Mouse (Mus musculus): Measurements from ENCODE around the gene Tdrd9. TPM values are rescaled to one million over a fixed set of nuclear protein-coding genes. Genes with fewer than 3 reads are reported as not detected.

The Tdrd9 gene
- polyA plus RNA-seq, 1 experiment from 2014 or later = 0.49 TPM

- H3K27me3 ChIP-seq = no peaks in the 10 kb centered on the region
These were observed 67.8 kb downstream of the Tdrd9 start for GRCm38 (mm10) chr12:112039169-112039568.

GRCm38 (mm10) chr12:112042681-112043080 lies 71.3 kb downstream of the Tdrd9 start:
- no peaks in the 10 kb centered on the region for H3K9me3 ChIP-seq
- H3K9ac ChIP-seq = no peak overlapping the region
- no peak overlapping the region for H3K4me3 ChIP-seq
- no peaks in the 10 kb centered on the region for H3K36me3 ChIP-seq
- no peaks in the 10 kb centered on the region for H3K27me3 ChIP-seq
- H3K4me1 ChIP-seq (replicated peaks) = no peaks in the 10 kb centered on the region
- ATAC-seq (ENCODE audit: low FRiP score, low read depth) = no peak
- no peak overlapping the region for H3K4me2 ChIP-seq
- WGBS = 87% methylated on average over 14 of the region's 14 CpGs
- no peak overlapping the region for H3K27ac ChIP-seq (replicated peaks)

More at GRCm38 (mm10) chr12:112039169-112039568, 67.8 kb downstream of the Tdrd9 start:
- H3K9me3 ChIP-seq = no peaks in the 10 kb centered on the region
- H3K9ac ChIP-seq = no peak overlapping the region
- ATAC-seq (ENCODE audit: low FRiP score, low read depth) = no peak
- H3K4me2 ChIP-seq = no peak overlapping the region
- H3K4me3 ChIP-seq = no peak overlapping the region
- H3K27ac ChIP-seq (replicated peaks) = no peak overlapping the region
- 95% methylated on average over 10 of the region's 10 CpGs for WGBS
- H3K36me3 ChIP-seq = no peaks in the 10 kb centered on the region
- H3K4me1 ChIP-seq (replicated peaks) = no peaks in the 10 kb centered on the region

- H3K9me3 ChIP-seq = no peaks in the 10 kb centered on the region
- H3K4me2 ChIP-seq = no peak overlapping the region
- no peak overlapping the region for H3K9ac ChIP-seq
- no peaks in the 10 kb centered on the region for H3K4me1 ChIP-seq (replicated peaks)
- 5% methylated on average over 6 of the region's 6 CpGs for WGBS
- no peaks in the 10 kb centered on the region for H3K36me3 ChIP-seq
- no peaks in the 10 kb centered on the region for H3K27me3 ChIP-seq
- ATAC-seq (ENCODE audit: low FRiP score, low read depth) = peak; percentile 63; the same call in 1 of the 2 replicates
- no peak overlapping the region for H3K4me3 ChIP-seq
- H3K27ac ChIP-seq (replicated peaks) = no peak overlapping the region
These were observed 106.3 kb downstream of the Tdrd9 start for GRCm38 (mm10) chr12:112077651-112078050.

GRCm38 (mm10) chr12:112079911-112080310 lies 108.6 kb downstream of the Tdrd9 start:
- no peak for ATAC-seq (ENCODE audit: low FRiP score, low read depth)
- 79% methylated on average over 8 of the region's 8 CpGs for WGBS
- H3K4me1 ChIP-seq (replicated peaks) = no peaks in the 10 kb centered on the region
- no peak overlapping the region for H3K9ac ChIP-seq
- H3K4me2 ChIP-seq = no peak overlapping the region
- H3K4me3 ChIP-seq = no peak overlapping the region
- H3K36me3 ChIP-seq = no peaks in the 10 kb centered on the region
- H3K9me3 ChIP-seq = no peaks in the 10 kb centered on the region
- H3K27ac ChIP-seq (replicated peaks) = no peak overlapping the region
- no peaks in the 10 kb centered on the region for H3K27me3 ChIP-seq

GRCm38 (mm10) chr12:112080911-112081310 lies 109.6 kb downstream of the Tdrd9 start:
- 87% methylated on average over 4 of the region's 4 CpGs for WGBS
- H3K4me2 ChIP-seq = no peak overlapping the region
- no peaks in the 10 kb centered on the region for H3K36me3 ChIP-seq
- no peak overlapping the region for H3K27ac ChIP-seq (replicated peaks)
- no peaks in the 10 kb centered on the region for H3K9me3 ChIP-seq
- H3K4me1 ChIP-seq (replicated peaks) = no peaks in the 10 kb centered on the region
- no peaks in the 10 kb centered on the region for H3K27me3 ChIP-seq
- no peak overlapping the region for H3K9ac ChIP-seq
- H3K4me3 ChIP-seq = no peak overlapping the region
- no peak for ATAC-seq (ENCODE audit: low FRiP score, low read depth)

GRCm38 (mm10) chr12:112082241-112082640 lies 110.9 kb downstream of the Tdrd9 start:
- Histone ChIP-seq H3K36me3 (no peaks in the 10 kb centered on the region), H3K9me3 (no peaks in the 10 kb centered on the region), H3K27me3 (no peaks in the 10 kb centered on the region), H3K4me2 (no peak overlapping the region), H3K27ac (replicated peaks) (no peak overlapping the region), H3K9ac (no peak overlapping the region), H3K4me1 (replicated peaks) (no peaks in the 10 kb centered on the region; the same call in 1 of the 2 replicates), H3K4me3 (no peak overlapping the region)
- 38% methylated on average over 1 of the region's 1 CpGs for WGBS
- ATAC-seq (ENCODE audit: low FRiP score, low read depth) = no peak

GRCm38 (mm10) chr12:112086250-112086649 lies 114.9 kb downstream of the Tdrd9 start:
- Histone ChIP-seq H3K27ac (replicated peaks) (no peak overlapping the region), H3K9ac (no peak overlapping the region), H3K27me3 (0 out of 2 replicates have a peak, but pooled peaks cover under 1% of the 10 kb centered on the region), H3K4me3 (no peak overlapping the region), H3K9me3 (no peaks in the 10 kb centered on the region), H3K4me2 (no peak overlapping the region), H3K4me1 (replicated peaks) (peaks cover 5% of the 10 kb centered on the region), H3K36me3 (no peaks in the 10 kb centered on the region)
- WGBS = 75% methylated on average over 3 of the region's 3 CpGs
- no peak for ATAC-seq (ENCODE audit: low FRiP score, low read depth)

GRCm38 (mm10) chr12:112086726-112087125 lies 115.4 kb downstream of the Tdrd9 start:
- Histone ChIP-seq H3K4me2 (no peak overlapping the region), H3K36me3 (no peaks in the 10 kb centered on the region), H3K9ac (no peak overlapping the region), H3K4me3 (no peak overlapping the region), H3K27me3 (peaks cover 6% of the 10 kb centered on the region; the same call in 1 of the 2 replicates), H3K9me3 (no peaks in the 10 kb centered on the region), H3K27ac (replicated peaks) (no peak overlapping the region), H3K4me1 (replicated peaks) (peaks cover 5% of the 10 kb centered on the region)
- no peak for ATAC-seq (ENCODE audit: low FRiP score, low read depth)
- WGBS = 65% methylated on average over 6 of the region's 6 CpGs

- Histone ChIP-seq H3K27ac (replicated peaks) (no peak overlapping the region), H3K36me3 (no peaks in the 10 kb centered on the region), H3K4me2 (no peak overlapping the region), H3K4me1 (replicated peaks) (peaks cover 5% of the 10 kb centered on the region), H3K9me3 (no peaks in the 10 kb centered on the region), H3K9ac (no peak overlapping the region), H3K4me3 (no peak overlapping the region), H3K27me3 (peaks cover 7% of the 10 kb centered on the region; the same call in 1 of the 2 replicates)
- 65% methylated on average over 12 of the region's 12 CpGs for WGBS
- no peak for ATAC-seq (ENCODE audit: low FRiP score, low read depth)
These were observed 117.4 kb downstream of the Tdrd9 start for GRCm38 (mm10) chr12:112088609-112089324.

- Histone ChIP-seq H3K9ac (no peak overlapping the region), H3K27ac (replicated peaks) (no peak overlapping the region), H3K4me2 (peak overlapping the region; percentile 42), H3K4me3 (no peak overlapping the region), H3K27me3 (peaks cover 7% of the 10 kb centered on the region; the same call in 1 of the 2 replicates), H3K4me1 (replicated peaks) (peaks cover 5% of the 10 kb centered on the region), H3K9me3 (no peaks in the 10 kb centered on the region), H3K36me3 (no peaks in the 10 kb centered on the region)
- ATAC-seq (ENCODE audit: low FRiP score, low read depth) = peak; percentile 69; the same call in 1 of the 2 replicates
- 9% methylated on average over 12 of the region's 12 CpGs for WGBS
These were observed 119.7 kb downstream of the Tdrd9 start for GRCm38 (mm10) chr12:112091054-112091453.

- Histone ChIP-seq H3K27ac (replicated peaks) (no peak overlapping the region), H3K27me3 (peaks cover 7% of the 10 kb centered on the region; the same call in 1 of the 2 replicates), H3K9me3 (no peaks in the 10 kb centered on the region), H3K4me3 (no peak overlapping the region), H3K4me1 (replicated peaks) (peaks cover 5% of the 10 kb centered on the region), H3K9ac (no peak overlapping the region), H3K36me3 (no peaks in the 10 kb centered on the region), H3K4me2 (no peak overlapping the region)
- 88% methylated on average over 8 of the region's 8 CpGs for WGBS
- ATAC-seq (ENCODE audit: low FRiP score, low read depth) = no peak
These were observed 123.0 kb downstream of the Tdrd9 start for GRCm38 (mm10) chr12:112094261-112094880.

- Histone ChIP-seq H3K4me2 (no peak overlapping the region), H3K27ac (replicated peaks) (no peak overlapping the region), H3K4me3 (no peak overlapping the region), H3K36me3 (no peaks in the 10 kb centered on the region), H3K27me3 (peaks cover 7% of the 10 kb centered on the region; the same call in 1 of the 2 replicates), H3K9ac (no peak overlapping the region), H3K9me3 (no peaks in the 10 kb centered on the region), H3K4me1 (replicated peaks) (no peaks in the 10 kb centered on the region)
- WGBS = 66% methylated on average over 13 of the region's 13 CpGs
- no peak; the same call in 1 of the 2 replicates for ATAC-seq (ENCODE audit: low FRiP score, low read depth)
These were observed 124.8 kb downstream of the Tdrd9 start for GRCm38 (mm10) chr12:112096051-112096732.

All from hindbrain, embryonic 15.5 days (tissue).